Mouse (Mus musculus) hindbrain, embryonic 12.5 days (tissue): ENCODE data around the gene Gap43. TPM values are rescaled to one million over a fixed set of nuclear protein-coding genes. Genes with fewer than 3 reads are reported as not detected.
"Not testable (repeated sequence)": the region's sequence is repeated elsewhere in the genome, so short reads cannot be mapped to it uniquely, and the experiment has no call there.

Source experiments
- ATAC-seq: fragments of 200-750 bp; cut with Nextera tagmentation; 2 replicates; pipeline ENCODE4 v1.8.0; 2017; ENCODE audit warnings: moderate TSS enrichment; ENCODE audit not compliant: low FRiP score
- H3K27ac ChIP-seq: fragments of 300-500 bp; sonication (generic); 2 replicates; pipeline ENCODE4 v1.5.1; 2016; ENCODE audit warnings: mild to moderate bottlenecking
- H3K27me3 ChIP-seq: fragments of 300-500 bp; sonication (generic); 2 replicates; pipeline ENCODE4 v1.6.1; 2016; ENCODE audit warnings: mild to moderate bottlenecking
- H3K36me3 ChIP-seq: fragments of 300-500 bp; sonication (generic); 2 replicates; pipeline ENCODE4 v1.6.1; 2016; ENCODE audit warnings: mild to moderate bottlenecking
- H3K4me1 ChIP-seq: fragments of 300-500 bp; sonication (generic); 2 replicates; pipeline ENCODE4 v1.6.1; 2016
- H3K4me2 ChIP-seq: fragments of 300-500 bp; sonication (generic); replicated peaks from 2 replicates; pipeline ENCODE4 v1.6.1; 2016; ENCODE audit warnings: mild to moderate bottlenecking
- H3K4me3 ChIP-seq: fragments of 300-500 bp; sonication (generic); 2 replicates; pipeline ENCODE4 v1.5.1; 2016; ENCODE audit warnings: mild to moderate bottlenecking
- H3K9ac ChIP-seq: fragments of 300-500 bp; sonication (generic); 2 replicates; pipeline ENCODE4 v1.6.1; 2016; ENCODE audit warnings: mild to moderate bottlenecking, moderate library complexity
- H3K9me3 ChIP-seq: fragments of 300-500 bp; sonication (generic); replicated peaks from 2 replicates; pipeline ENCODE4 v1.6.1; 2016; ENCODE audit warnings: mild to moderate bottlenecking
- WGBS: fragments of 180-500 bp; shearing (Covaris S2); methylation state at CpG from one replicate; pipeline ENCODE4 v1.1.7; 2016; 5-methylcytosine and 5-hydroxymethylcytosine counted together
- polyA plus RNA-seq: library from polyadenylated mRNA; unstranded; fragments of >200 nt; fragmentation: Nextera tagmentation; extraction: Ambion mirVana; gene quantifications from 2 replicates; pipeline ENCODE4 v1.2.1, GENCODE M21; 2016

Gene Gap43
- 433 and 451 TPM in 2 replicates for polyA plus RNA-seq

- peak within 1 kb of the TSS; percentile 88 for H3K27ac ChIP-seq
- peak within 1 kb of the TSS; percentile 48 for H3K4me3 ChIP-seq
- ATAC-seq, result peak; percentile 88
- H3K4me1 ChIP-seq, result peaks cover 28% of the 10 kb centered on the region
- no peaks in the 10 kb centered on the region for H3K9me3 ChIP-seq
- H3K4me2 ChIP-seq, result peak within 1 kb of the TSS; percentile 65
- H3K36me3 ChIP-seq, result no peaks in the 10 kb centered on the region
- under 1% methylated on average over 16 of the region's 18 CpGs for WGBS
- no peaks in the 10 kb centered on the region for H3K27me3 ChIP-seq
- H3K9ac ChIP-seq, result peak within 1 kb of the TSS; percentile 63
These were observed at the start of gene Gap43 for GRCm38 (mm10) chr16:42340021-42340768. Gene Gap43 (minus strand): TSS chr16:42340651.

- no peak overlapping the region for H3K27ac ChIP-seq
- WGBS, result 43% methylated on average over 4 of the region's 4 CpGs
- no peak for ATAC-seq
These were observed 40.9 kb upstream of the Gap43 start for GRCm38 (mm10) chr16:42381328-42381838.

GRCm38 (mm10) chr16:42380641-42381040 is 40.2 kb upstream of the Gap43 start:
- no peaks in the 10 kb centered on the region for H3K36me3 ChIP-seq
- no peak overlapping the region; the same call in 1 of the 2 replicates for H3K27ac ChIP-seq
- no peak overlapping the region for H3K4me3 ChIP-seq
- H3K27me3 ChIP-seq, result no peaks in the 10 kb centered on the region
- no peak for ATAC-seq
- H3K4me1 ChIP-seq, result peaks cover 4% of the 10 kb centered on the region; the same call in 1 of the 2 replicates
- no peak overlapping the region for H3K4me2 ChIP-seq
- no peak overlapping the region for H3K9ac ChIP-seq
- WGBS, result 51% methylated on average over 3 of the region's 3 CpGs
- no peaks in the 10 kb centered on the region for H3K9me3 ChIP-seq

More at GRCm38 (mm10) chr16:42381328-42381838, 40.9 kb upstream of the Gap43 start:
- no peak overlapping the region for H3K4me2 ChIP-seq
- H3K9ac ChIP-seq, result no peak overlapping the region
- no peaks in the 10 kb centered on the region for H3K36me3 ChIP-seq
- H3K9me3 ChIP-seq, result no peaks in the 10 kb centered on the region
- no peak overlapping the region for H3K4me3 ChIP-seq
- H3K27me3 ChIP-seq, result no peaks in the 10 kb centered on the region
- H3K4me1 ChIP-seq, result peaks cover 4% of the 10 kb centered on the region; the same call in 1 of the 2 replicates

- Histone ChIP-seq H3K27me3 (no peaks in the 10 kb centered on the region), H3K4me3 (no peak overlapping the region), H3K9me3 (no peaks in the 10 kb centered on the region), H3K9ac (no peak overlapping the region), H3K4me1 (0 out of 2 replicates have a peak, but pooled peaks cover 6% of the 10 kb centered on the region), H3K4me2 (no peak overlapping the region), H3K36me3 (no peaks in the 10 kb centered on the region), H3K27ac (peak overlapping the region; percentile 55)
- 65% methylated on average over 6 of the region's 6 CpGs for WGBS
- peak; percentile 48; the same call in 1 of the 2 replicates for ATAC-seq
These were observed 29.7 kb upstream of the Gap43 start for GRCm38 (mm10) chr16:42370148-42370547.

- no peak overlapping the region for H3K4me2 ChIP-seq
- WGBS, result 77% methylated on average over 6 of the region's 6 CpGs
- no peak overlapping the region for H3K9ac ChIP-seq
- 0 out of 2 replicates have a peak, but pooled peaks cover 6% of the 10 kb centered on the region for H3K4me1 ChIP-seq
- ATAC-seq, result no peak
- H3K9me3 ChIP-seq, result no peaks in the 10 kb centered on the region
- no peaks in the 10 kb centered on the region for H3K27me3 ChIP-seq
- H3K27ac ChIP-seq, result no peak overlapping the region
- H3K4me3 ChIP-seq, result no peak overlapping the region
- no peaks in the 10 kb centered on the region for H3K36me3 ChIP-seq
These were observed 28.9 kb upstream of the Gap43 start for GRCm38 (mm10) chr16:42369346-42369745.

- 89% methylated on average over 4 of the region's 4 CpGs for WGBS
- H3K4me2 ChIP-seq, result no peak overlapping the region
- ATAC-seq, result no peak
- no peaks in the 10 kb centered on the region for H3K27me3 ChIP-seq
- no peaks in the 10 kb centered on the region for H3K9me3 ChIP-seq
- H3K36me3 ChIP-seq, result no peaks in the 10 kb centered on the region
- no peaks in the 10 kb centered on the region for H3K4me1 ChIP-seq
- no peak overlapping the region for H3K9ac ChIP-seq
- no peak overlapping the region for H3K4me3 ChIP-seq
- no peak overlapping the region for H3K27ac ChIP-seq
These were observed 19.6 kb upstream of the Gap43 start for GRCm38 (mm10) chr16:42360061-42360460.

- no peak for ATAC-seq
- H3K27me3 ChIP-seq, result no peaks in the 10 kb centered on the region
- H3K9me3 ChIP-seq, result no peaks in the 10 kb centered on the region
- H3K4me3 ChIP-seq, result no peak overlapping the region
- no peaks in the 10 kb centered on the region for H3K4me1 ChIP-seq
- H3K9ac ChIP-seq, result no peak overlapping the region
- WGBS, result 91% methylated on average over 4 of the region's 4 CpGs
- no peaks in the 10 kb centered on the region for H3K36me3 ChIP-seq
- H3K27ac ChIP-seq, result no peak overlapping the region
- H3K4me2 ChIP-seq, result no peak overlapping the region
These were observed 17.6 kb upstream of the Gap43 start for GRCm38 (mm10) chr16:42358058-42358457.

GRCm38 (mm10) chr16:42350076-42350475 is 9.6 kb upstream of the Gap43 start:
- H3K27ac ChIP-seq, result no peak overlapping the region
- H3K9ac ChIP-seq, result no peak overlapping the region
- ATAC-seq, result no peak
- H3K9me3 ChIP-seq, result no peaks in the 10 kb centered on the region; the same call in 1 of the 2 replicates
- no peaks in the 10 kb centered on the region for H3K36me3 ChIP-seq
- H3K4me3 ChIP-seq, result no peak overlapping the region
- no peak overlapping the region for H3K4me2 ChIP-seq
- WGBS, result 89% methylated on average over 2 of the region's 2 CpGs
- no peaks in the 10 kb centered on the region for H3K27me3 ChIP-seq
- no peaks in the 10 kb centered on the region for H3K4me1 ChIP-seq

GRCm38 (mm10) chr16:42340865-42341264 is 414 bp upstream of the Gap43 start:
- not testable (repeated sequence) for H3K9ac ChIP-seq, H3K9me3 ChIP-seq, H3K27me3 ChIP-seq, H3K36me3 ChIP-seq
- peak overlapping the region; percentile 48 for H3K4me3 ChIP-seq
- peak overlapping the region; percentile 65 for H3K4me2 ChIP-seq
- ATAC-seq, result peak; percentile 78
- 12% methylated on average over 2 of the region's 3 CpGs for WGBS
- peak overlapping the region; percentile 88 for H3K27ac ChIP-seq
- peaks cover 28% of the 10 kb centered on the region for H3K4me1 ChIP-seq

- H3K4me3 ChIP-seq, result peak overlapping the region; percentile 48
- no peaks in the 10 kb centered on the region for H3K36me3 ChIP-seq
- no peaks in the 10 kb centered on the region for H3K27me3 ChIP-seq
- WGBS, result under 1% methylated on average over 10 of the region's 10 CpGs
- H3K9me3 ChIP-seq, result no peaks in the 10 kb centered on the region
- ATAC-seq, result peak; percentile 50
- peaks cover 28% of the 10 kb centered on the region for H3K4me1 ChIP-seq
- H3K9ac ChIP-seq, result peak overlapping the region; percentile 63
- peak overlapping the region; percentile 88 for H3K27ac ChIP-seq
- H3K4me2 ChIP-seq, result peak overlapping the region; percentile 65
These were observed 939 bp downstream of the Gap43 start for GRCm38 (mm10) chr16:42339512-42339911.

- Histone ChIP-seq H3K4me1 (peaks cover 28% of the 10 kb centered on the region), H3K4me3 (peak overlapping the region; percentile 48), H3K36me3 (no peaks in the 10 kb centered on the region), H3K9ac (peak overlapping the region; percentile 63), H3K27ac (peak overlapping the region; percentile 88), H3K9me3 (no peaks in the 10 kb centered on the region), H3K4me2 (peak overlapping the region; percentile 65), H3K27me3 (no peaks in the 10 kb centered on the region)
- ATAC-seq, result 0 out of 2 replicates have a peak, but pooled peaks have one; percentile 14
- 10% methylated on average over 4 of the region's 4 CpGs for WGBS
These were observed 1.5 kb downstream of the Gap43 start for GRCm38 (mm10) chr16:42338987-42339386.

- no peaks in the 10 kb centered on the region for H3K9me3 ChIP-seq
- 22% methylated on average over 4 of the region's 4 CpGs for WGBS
- H3K4me2 ChIP-seq, result peak overlapping the region; percentile 65
- ATAC-seq, result no peak
- H3K27ac ChIP-seq, result peak overlapping the region; percentile 88
- peak overlapping the region; percentile 48 for H3K4me3 ChIP-seq
- no peaks in the 10 kb centered on the region for H3K36me3 ChIP-seq
- H3K27me3 ChIP-seq, result no peaks in the 10 kb centered on the region
- H3K9ac ChIP-seq, result peak overlapping the region; percentile 63
- H3K4me1 ChIP-seq, result peaks cover 28% of the 10 kb centered on the region
These were observed 2.1 kb downstream of the Gap43 start for GRCm38 (mm10) chr16:42338342-42338741.
